Mouse (Mus musculus): ENCODE data around the gene Slc26a10.

Gene Slc26a10

DNA sequence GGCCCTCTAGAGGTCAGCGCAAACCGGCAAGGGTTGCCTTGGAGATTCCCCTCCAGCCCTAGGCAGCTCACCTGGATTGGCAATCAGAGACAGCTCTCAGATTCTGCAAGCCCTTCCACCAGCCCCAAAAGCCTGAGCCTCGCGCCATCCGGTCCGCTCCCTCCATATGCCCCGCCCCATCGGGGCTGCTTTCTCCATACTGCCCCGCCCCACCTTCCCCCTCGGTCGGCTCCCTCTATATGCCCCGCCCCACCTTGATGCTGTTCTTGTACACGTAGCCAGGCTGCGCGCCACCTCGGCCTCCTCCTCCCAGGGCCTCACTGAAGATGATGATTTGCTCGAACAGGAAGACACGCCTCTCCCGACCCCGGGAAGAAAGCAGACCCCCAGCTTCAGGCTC, 3.3 kb upstream of the Slc26a10 start:
- DNase-seq (ENCODE audit: low read depth, low spot score): no peak

DNA sequence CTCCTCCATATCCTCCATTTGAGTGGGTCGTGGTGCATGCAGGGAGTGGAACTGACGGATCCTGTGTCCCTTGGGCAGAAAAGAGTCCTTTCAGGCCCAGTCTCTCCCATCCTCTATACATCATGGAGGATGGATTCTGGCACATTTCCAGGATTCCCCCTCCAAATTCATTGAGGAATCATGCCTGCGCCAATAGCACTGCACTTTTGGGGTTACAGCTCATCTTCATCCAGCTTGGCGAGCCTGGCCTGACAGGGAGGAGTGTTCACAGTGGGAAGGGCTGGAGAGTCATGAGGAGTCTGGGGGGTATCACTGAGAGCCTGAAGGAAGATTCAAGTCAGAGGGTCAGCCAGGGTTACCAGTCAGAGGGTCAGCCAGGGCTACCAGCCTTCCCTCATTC, 2.2 kb upstream of the Slc26a10 start:
- DNase-seq (ENCODE audit: low read depth, low spot score): no peak

DNA sequence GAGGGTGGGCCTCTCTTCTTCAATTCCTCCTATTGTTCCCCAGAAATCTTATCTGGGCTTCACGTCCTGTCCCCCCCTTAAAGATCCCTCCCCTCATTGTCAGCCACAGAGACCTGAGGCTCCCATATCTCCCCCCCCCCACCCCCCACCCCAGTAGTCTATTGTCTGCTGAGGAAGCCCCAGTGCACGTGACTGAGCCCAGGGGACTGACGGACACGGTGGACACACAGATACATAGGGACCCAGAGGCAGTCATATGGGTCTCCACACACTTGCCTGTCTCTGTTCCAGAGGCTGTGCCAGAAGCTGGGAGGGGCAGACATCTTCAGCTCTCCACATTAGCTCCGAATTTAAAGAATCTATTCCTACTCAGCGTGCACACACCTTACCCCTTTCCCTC, 1.1 kb upstream of the Slc26a10 start:
- no peak for DNase-seq (ENCODE audit: low read depth, low spot score)

DNA sequence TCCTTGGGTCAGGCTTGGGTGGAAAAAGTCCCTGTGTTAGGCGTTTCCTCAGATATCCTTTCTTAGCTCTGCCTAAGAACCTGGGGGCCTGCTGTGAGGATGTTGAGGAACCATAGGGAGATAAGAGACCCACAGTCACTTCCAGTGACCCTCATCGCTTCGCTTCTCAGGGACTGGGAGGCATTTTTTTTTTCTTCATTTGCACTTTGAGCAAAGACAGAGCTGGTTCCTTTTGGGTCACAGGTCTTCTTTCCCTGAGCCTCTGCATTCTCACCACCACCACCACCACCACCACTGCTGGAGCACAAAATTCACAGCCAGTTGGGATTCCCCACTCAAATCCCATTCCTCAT, 226 bp upstream of the Slc26a10 start:
- DNase-seq (ENCODE audit: low read depth, low spot score): no peak

DNA sequence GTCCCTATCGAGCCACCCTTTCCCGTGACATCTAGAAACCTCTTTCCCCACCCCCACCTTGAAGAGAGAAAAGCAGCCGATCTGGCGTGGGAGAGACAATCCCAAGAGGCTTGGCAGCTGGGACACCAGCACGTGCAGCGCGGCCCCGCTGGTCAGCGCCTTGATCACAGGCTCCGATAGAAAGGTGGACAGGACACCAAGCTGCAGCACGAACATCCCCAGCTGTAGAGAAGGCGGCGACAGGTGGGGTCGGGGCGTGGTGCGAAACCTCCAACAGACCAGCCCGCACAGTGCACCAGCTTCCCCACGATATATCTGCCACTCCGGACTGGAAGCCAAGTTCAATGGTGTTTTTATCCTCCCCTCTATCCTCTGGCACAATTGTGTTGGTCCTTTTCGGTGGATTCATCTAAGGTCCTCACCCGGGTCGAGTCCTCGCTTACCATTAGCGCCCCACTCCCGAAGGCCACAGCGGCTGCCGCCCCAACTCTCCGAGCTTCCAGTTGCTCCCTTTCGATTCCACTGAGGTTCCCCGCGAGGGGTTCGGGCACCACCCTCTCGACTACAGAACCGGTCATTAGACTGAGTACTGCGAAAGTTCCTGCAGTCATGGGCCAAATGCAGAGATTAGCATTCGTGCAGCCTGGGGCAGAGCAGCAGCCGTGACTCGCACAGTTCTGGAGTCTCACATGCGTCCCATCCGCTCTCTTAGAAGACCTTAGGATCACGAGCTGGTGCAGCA, 2.0 kb downstream of the Slc26a10 start:
- no peak for DNase-seq (ENCODE audit: low read depth, low spot score)

DNA sequence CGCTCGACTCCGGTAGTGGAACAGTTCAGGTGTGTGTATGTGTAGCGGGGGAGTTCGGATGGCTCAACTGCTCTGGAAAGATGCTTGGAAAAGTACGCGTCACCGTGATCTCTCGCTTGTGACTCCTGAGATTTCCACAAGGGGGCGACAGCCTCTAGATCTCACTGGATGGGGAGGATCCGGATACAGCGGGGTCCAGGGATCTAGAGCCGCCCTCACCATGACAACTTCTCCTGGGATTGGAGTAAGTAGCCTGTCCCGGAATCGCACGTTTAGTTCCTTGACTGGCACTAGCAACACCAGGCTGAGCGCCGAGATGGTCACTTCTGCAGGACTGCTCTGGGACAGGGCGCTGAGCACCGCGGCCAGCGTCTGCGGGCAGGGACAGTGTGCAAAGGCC, 2.7 kb downstream of the Slc26a10 start:
- DNase-seq (ENCODE audit: low read depth, low spot score): no peak

DNA sequence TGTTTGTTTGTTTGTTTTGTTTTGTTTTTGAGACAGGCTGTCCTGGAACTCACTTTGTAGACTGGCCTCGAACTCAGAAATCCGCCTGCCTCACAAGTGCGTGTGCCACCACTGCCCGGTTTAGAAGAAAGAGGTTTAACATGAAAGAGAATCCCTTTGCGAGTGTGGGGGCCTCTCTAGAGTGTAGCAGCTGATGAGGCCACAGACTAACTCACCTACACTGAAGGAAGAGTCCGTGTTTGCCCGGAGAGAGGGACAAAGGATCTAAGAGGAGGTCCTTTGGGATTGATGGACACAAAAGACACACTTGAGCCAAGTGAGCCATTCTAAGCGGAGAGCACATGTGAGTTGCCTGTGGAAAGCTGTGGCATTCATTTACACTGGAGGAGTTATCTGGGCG, 3.2 kb downstream of the Slc26a10 start:
- no peak for DNase-seq (ENCODE audit: low read depth, low spot score)

DNA sequence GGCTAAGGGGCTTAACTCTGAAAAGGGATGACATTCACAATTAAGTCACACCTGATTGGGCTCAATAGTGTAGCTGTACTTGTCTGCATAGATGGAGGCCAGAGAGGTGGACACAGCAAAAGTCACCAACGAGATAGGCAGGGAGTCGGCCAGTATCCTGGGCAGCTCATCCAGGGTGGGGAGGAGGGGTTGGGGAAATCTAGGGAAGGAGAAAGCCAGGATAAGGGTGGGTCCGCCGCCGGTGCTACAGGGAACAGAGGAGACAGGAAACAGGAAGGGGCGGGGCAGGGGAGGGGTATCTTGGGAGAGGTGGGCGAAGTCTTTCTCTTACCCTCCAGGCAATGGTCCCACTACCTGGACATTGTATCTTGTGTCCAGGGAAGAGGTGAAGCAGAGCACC, 3.7 kb downstream of the Slc26a10 start:
- no peak for DNase-seq (ENCODE audit: low read depth, low spot score)

DNA sequence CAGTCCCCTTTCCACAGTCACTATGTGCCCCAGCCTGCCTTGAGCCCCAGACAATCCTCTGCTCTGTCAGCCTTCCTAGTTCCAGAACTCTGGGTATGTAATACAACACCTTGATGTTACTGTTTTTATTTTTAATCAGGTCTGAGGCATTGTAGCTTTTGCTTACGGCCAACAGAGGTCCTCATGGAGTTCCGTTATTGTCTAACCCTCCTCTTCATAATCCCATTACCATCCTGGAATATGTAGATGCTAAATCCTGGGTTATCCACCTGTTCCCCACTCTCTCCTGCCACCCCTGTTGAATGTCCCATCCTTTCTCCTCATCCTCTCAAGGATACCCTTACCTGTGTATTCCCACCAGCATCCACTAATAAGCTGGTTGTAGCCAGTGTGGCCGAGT, 4.2 kb downstream of the Slc26a10 start:
- no peak for DNase-seq (ENCODE audit: low read depth, low spot score)

DNA sequence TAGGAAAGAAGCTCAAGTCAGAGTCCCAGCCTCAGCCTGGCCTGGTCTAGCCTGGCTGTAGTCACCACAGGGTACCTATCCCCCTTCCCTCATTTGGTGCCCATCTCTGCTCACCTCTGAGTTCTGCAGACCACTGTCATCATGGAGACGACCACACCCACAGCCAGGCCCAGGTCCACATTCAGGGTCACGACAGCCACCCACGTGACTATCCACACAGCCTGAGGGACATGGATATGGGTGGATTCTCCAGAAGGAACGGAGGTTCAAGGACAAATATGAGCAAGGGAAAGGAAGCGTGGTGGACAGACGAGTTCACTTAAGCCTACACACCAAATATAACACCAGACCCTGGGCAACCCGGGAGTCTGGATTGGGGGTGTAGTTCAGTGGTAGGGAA, 6.3 kb downstream of the Slc26a10 start:
- no peak for DNase-seq (ENCODE audit: low read depth, low spot score)

DNA sequence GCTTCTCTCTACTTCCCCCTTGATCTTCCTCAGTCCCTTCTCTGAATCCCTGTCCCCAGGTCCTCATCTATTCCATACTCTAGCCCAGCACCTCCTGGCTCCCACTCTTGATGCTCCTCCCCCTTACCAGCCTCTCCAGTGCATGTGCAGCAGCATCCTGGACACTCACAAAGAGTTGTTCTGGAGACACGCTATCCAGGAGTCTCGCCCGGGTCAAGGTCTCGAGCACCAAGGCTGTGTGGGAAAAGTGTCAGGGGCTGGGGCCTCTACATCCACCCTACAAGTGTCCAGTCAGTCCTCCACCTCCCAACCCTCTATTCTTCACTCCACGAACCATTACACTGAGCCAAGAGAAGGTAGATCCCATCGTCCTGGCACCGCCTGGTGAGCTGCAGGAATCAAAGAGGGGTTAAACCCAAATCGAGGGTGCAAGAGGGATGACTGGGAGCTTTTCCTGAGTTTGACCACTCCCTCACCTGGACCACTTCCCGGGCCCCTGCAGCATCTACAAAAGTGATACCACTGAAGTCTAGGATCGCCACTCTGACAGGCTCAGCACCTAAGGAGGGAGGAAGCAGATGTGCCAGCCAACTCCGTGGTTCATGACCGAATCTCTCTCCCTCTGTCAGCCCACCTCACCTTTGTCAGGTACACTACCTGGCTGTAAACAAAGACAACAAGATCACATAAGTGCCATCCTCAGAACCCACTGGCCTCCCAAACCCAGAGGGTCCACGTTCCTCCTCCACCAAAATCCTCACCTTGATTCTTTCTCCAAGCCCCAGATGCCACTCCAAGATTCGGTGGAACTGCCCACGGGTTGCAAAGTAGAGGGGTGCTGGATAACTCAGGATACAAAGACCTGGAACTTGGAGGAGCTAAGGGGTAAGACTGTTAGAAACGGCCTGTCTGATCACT, 7.0 kb downstream of the Slc26a10 start:
- DNase-seq (ENCODE audit: low read depth, low spot score): no peak

DNA sequence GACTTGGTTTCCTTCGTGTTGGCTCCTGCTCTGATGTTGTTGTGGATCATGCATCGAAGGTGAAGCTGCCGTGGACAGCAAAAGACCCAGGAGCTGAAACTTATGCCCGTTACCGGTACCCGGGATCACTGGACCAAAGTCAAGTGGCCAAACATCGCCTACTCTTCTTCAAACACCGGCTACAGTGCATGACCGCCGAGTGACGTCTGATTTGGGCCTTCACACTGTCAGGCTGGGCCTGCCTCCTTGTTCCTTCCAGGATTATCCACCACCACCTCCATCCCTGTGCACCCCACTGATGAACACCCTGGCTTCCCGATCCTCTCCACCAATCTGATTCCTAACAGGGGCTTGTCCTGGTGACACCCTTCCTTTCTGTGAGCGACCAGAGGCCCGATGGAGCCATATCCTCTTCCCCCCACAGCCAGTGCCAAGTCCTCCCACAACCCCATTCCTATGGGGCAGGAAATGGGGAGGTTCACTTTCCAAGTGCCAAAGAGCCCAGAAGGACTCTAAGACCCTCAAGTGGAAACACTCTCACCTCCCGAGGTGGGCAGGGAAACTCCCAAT, 8.7 kb downstream of the Slc26a10 start:
- no peak for DNase-seq (ENCODE audit: low read depth, low spot score)

DNA sequence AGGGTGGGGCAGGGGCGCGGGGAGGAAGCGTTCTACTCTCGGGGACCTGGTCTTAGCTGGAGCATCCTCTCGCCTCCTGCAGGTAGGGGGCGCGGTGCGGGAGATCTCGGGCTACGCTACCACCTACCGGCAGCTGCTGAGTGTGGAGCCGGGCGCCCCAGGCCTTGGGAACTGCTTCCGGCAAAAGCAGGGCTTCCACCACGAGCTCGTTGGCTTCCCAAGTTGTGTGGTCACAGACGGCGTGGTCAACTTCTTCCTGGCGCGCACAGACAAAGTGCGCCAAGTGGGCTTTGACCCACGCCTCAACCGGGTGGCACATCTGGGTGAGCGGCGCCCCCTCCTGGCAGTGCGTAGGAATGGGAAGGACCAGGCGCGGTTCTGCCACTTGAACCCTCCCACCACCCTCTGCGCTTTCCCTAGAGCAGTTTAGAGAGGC, 9.6 kb downstream of the Slc26a10 start:
- DNase-seq (ENCODE audit: low read depth, low spot score): no peak

DNA sequence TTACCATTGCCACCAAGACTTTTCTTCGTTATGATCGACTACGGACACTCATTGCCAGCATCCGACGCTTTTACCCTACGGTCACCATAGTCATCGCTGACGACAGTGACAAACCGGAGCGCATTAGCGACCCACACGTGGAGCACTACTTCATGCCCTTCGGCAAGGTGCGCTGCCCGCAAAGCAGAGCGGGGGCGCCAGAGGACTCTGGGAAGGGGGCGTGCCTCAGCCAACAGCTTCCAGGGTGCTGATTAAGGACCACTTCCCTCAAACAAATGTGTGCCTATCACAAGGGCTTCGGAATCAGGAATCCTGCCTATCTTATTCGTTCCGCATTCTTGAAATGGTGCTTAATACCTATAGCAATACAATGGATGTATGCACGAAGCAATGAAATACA, 10.4 kb downstream of the Slc26a10 start:
- no peak for DNase-seq (ENCODE audit: low read depth, low spot score)

DNA sequence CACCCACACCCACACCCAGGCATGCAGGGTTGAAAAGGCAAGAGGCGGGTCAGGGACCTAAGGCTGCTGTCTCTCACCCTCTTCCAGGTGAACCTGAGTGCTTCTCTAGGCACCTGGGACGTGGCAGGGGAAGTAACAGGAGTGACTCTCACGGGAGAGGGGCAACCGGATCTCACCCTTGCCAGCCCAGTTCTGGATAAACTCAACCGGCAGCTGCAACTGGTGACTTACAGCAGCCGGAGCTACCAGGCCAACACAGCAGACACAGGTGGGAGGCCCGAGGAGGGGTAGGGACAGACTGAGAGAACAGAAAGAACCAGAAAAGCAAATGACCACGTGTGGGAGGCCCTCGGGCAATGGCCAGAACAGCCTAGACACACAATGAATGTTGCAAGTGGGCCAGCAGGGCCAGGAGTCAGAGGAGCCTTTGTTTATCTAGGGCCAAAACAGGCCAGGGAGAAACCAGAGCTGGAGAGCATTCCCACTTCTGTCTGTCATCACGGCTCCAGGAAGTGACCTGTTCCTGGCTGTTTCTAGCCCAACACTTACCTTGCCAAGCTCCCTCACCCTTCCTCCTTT, 12.7 kb downstream of the Slc26a10 start:
- DNase-seq (ENCODE audit: low read depth, low spot score): no peak

DNA sequence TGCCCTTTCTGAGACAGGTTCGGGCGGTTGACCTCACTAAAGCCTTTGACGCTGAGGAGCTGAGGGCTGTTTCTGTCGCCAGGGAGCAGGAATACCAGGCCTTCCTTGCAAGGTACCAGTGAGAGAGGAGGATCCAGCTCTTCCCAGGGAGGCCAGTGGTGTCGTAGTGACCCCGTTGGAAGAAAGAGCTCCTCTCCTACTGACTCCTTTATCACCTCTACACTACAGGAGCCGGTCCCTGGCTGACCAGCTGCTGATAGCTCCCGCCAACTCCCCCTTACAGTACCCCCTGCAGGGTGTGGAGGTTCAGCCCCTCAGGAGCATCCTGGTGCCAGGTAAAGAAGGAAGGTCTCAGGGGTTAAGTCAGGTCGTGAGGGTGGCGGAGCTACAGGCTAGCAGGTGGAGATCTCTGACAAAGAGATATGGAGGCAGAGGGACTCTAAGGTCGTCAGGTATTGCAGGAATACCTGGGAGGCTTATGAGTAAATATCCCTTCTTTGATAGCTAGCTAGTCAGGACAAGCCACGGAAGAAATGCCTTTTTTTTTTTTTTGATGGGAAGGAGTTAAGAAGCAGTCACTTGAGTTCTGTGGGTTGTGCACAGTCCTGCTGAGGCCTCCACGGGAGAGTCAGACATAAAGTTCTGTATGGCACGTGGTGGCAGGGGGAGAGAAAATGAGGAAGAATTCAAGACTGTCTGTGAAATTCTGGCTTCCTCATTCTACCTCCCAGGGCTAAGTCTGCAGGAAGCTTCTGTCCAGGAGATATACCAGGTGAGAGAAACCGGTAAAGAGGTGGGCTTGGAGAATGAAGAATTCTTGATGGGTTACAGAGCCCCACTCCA, 13.5 kb downstream of the Slc26a10 start:
- DNase-seq (ENCODE audit: low read depth, low spot score): no peak

DNA sequence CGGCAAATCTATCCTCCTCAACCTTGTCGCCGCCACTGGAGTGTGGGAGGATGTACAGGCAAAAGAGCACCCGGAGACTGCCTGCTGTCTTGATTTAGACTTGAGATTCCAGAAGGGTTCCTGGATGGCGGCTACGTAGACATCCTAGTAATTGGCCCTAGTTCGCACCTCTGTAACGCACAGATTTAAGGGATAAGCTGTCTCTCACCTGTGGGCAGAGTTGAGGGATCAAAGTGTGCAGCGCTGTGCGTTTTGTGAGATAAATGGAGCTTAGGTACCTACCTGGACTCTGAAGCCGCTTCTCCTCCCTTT, 14.1 kb downstream of the Slc26a10 start:
- DNase-seq (ENCODE audit: low read depth, low spot score): no peak

DNA sequence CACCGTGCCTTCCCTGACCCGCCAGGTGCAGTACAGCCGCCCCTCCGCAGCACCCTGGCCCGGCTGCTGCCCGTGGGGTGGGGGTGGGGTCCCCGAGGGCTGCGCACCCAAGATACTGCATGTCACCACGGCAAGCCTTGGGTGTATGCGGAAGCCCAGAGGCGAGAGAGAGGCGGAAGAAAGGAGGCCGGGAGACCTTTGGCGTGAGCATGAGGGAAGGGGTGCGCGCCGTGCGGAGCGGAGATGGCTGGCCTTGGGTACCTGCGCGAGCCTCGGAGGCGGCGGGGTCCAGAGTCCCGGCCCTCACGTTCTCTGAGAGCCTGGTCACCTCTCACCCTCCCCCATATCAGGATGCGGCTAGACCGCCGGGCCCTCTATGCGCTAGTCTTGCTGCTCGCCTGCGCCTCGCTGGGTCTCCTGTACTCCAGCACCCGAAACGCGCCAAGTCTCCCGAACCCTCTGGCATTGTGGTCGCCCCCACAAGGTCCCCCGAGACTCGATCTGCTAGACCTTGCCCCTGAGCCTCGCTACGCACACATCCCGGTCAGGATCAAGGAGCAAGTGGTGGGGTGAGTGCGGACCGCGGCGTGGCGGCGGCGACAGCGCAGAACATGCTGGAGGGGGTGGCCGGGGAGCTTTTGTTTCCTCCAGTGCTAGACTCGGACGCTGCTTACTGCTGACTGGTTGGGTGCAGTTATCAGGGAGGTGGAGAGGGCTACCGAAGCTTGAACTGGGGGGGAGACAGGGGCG, 14.6 kb downstream of the Slc26a10 start:
- DNase-seq (ENCODE audit: low read depth, low spot score): no peak

DNA sequence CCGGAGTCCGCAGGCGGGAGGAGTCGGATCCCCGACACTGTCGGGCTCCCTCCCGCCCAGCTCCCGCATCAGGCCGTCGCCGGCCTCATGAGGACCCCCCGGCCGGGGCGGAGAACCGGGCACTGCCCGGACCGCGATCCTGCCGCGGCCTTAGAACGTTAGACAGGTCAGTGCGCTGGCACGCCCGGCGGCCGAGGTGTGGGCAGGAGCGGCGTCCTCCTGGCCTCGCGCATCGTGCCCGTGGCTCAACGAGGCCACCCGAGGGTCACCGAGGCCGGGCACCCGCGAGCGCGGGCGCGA, 15.1 kb downstream of the Slc26a10 start:
- DNase-seq (ENCODE audit: low read depth, low spot score): no peak

DNA sequence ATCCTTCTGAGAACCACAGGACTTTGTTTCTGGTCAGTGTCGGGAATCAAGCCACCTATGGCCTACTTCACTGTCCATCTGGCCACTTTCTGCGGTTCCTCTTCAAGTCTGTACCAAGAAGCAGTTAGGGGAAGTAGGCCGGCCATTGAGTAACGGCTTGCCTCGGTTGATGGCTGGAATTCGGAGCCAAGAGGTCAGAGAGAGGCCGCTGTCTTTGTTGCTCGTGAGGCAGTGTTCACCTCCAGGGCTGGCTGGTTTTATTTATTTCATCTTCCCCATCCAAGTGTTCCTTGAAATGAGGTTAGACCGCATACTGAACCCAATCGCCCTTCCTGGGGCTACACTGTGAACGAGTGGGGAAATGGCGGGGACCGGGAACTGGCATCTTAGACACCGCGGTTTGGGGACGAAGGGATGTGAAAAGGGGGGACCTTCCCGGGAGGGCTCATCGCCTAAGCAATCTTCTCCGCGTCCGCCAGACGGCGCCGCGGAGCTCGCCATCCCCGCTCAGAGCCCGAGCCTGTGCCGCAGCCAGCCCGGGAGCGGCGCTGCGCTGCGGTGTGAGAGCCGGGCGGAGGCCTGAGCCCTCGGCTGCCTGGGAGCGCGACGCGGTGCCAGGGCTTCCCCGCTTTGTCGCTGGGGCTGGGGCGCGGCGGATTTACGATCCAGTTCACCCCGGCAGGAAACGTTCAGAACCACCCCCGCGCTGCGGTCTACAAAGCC, 15.7 kb downstream of the Slc26a10 start, which contains the start of gene B4galnt1:
B4galnt1 (plus strand) TSS at position 595 of the 723 bp plus-strand sequence.
- DNase-seq (ENCODE audit: low read depth, low spot score): no peak
